Mouse (Mus musculus) stomach, embryonic 16.5 days (tissue): Measurements from ENCODE around the gene Hoxa2. TPM values are rescaled to one million over a fixed set of nuclear protein-coding genes. Genes with fewer than 3 reads are reported as not detected.

Experiments
- polyA plus RNA-seq: library from polyadenylated mRNA; unstranded; fragments of >200 nt; fragmentation: Nextera tagmentation; extraction: Ambion mirVana; gene quantifications from 2 replicates; pipeline ENCODE4 v1.2.1, GENCODE M21; 2015

Gene Hoxa2
- polyA plus RNA-seq, 1 experiment from 2014 or later = 8.5 TPM

Other genes starting within 250 kb of the Hoxa2 start
- 42.0 and 44.6 TPM in 2 replicates for gene Skap2, start 152.3 kb downstream of the Hoxa2 start, polyA plus RNA-seq
- 1.4 and 1.5 TPM in 2 replicates for gene Hoxa1, start 6.5 kb downstream of the Hoxa2 start, polyA plus RNA-seq
- gene 5730596B20Rik, start 12.7 kb upstream of the Hoxa2 start, polyA plus RNA-seq = 2.1 and 2.6 TPM in 2 replicates
- gene Hoxa4, start 26.9 kb upstream of the Hoxa2 start, polyA plus RNA-seq = 2.5 and 2.8 TPM in 2 replicates
- gene Hoxa5, start 39.8 kb upstream of the Hoxa2 start, polyA plus RNA-seq = 8.8 and 11.0 TPM in 2 replicates
- gene Hoxa6, start 43.9 kb upstream of the Hoxa2 start, polyA plus RNA-seq = 1.3 and 1.4 TPM in 2 replicates
- 6.0 and 7.4 TPM in 2 replicates for gene Hoxa3, start 48.5 kb upstream of the Hoxa2 start, polyA plus RNA-seq
- gene Gm28308, start 48.5 kb upstream of the Hoxa2 start, polyA plus RNA-seq = not detected in 2 replicates
- 10.8 and 12.3 TPM in 2 replicates for gene Hoxa7, start 57.0 kb upstream of the Hoxa2 start, polyA plus RNA-seq
- gene Hoxa9, start 66.3 kb upstream of the Hoxa2 start, polyA plus RNA-seq = 0.50 and 1.2 TPM in 2 replicates
- gene Hoxa10, start 76.0 kb upstream of the Hoxa2 start, polyA plus RNA-seq = 0.18 and 2.8 TPM in 2 replicates
- 0.45 TPM in 1 of 2 replicates, not detected in the other for gene Hoxa11, start 81.0 kb upstream of the Hoxa2 start, polyA plus RNA-seq
- gene Hoxa13, start 96.0 kb upstream of the Hoxa2 start, polyA plus RNA-seq = 0.12 TPM in 1 of 2 replicates, not detected in the other
- gene Evx1, start 148.7 kb upstream of the Hoxa2 start, polyA plus RNA-seq = not detected in 2 replicates